Mouse (Mus musculus) c-Kit-negative CD71-positive TER-119-positive erythroid progenitor cells, embryonic 14.5 days (primary cell): Measurements from ENCODE around the gene Gadl1.

ENCODE experiments used
- DNase-seq: peaks from one replicate; pipeline ENCODE4 v3.0.0-alpha.2; 2013; ENCODE audit warnings: low read depth, low spot score

The Gadl1 gene

DNA sequence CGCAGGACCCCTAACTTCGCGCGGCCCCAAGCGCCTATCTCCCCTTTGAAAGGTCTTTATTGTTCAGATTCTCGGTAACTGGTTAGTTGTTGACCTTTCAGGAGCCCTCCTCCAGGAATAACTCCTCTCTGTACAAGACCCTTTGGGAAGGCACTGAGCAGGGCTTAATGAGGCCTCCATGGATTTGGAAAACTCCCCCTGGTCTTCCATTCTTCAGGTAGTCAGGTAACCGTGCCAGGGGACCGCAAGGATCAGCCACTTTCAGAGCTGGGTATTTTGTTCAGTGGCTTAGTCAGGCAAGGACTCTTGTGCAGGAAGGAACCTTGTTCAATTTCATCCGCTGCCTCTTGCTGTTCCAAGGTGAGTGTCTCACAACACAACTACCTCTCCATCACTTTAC lies at the start of gene Gadl1:
Gene Gadl1, plus strand, starts transcription at position 301 of the 400 bp plus-strand sequence.
- DNase-seq, result no peak

- peak; percentile 22 for DNase-seq
Observed at GRCm38 (mm10) chr9:115862802-115863201, 46.5 kb upstream of the Gadl1 start.

GRCm38 (mm10) chr9:115863326-115863725 lies 45.9 kb upstream of the Gadl1 start:
- no peak for DNase-seq

GRCm38 (mm10) chr9:115867277-115867676 lies 42.0 kb upstream of the Gadl1 start:
- DNase-seq, result no peak

DNA sequence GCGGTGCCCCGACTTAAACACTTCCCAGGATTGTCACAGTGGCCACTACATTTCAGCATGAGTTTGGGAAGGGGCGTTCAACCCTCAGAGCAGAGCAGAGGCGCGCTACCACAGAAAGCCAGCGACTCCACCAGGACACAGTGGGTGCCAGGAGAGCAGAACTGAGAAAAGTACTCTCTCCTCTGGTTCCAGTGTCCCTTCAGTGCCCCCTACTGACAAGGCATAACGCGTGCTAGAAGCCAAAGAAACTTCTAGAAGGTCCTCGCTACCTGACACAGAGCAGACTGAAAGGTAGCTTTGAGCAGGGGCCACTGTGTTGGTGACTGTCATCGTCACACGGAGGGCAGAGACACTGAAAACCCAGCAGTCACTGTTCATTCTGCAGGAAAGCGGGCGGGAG lies 39.1 kb upstream of the Gadl1 start:
- DNase-seq, result no peak

- no peak for DNase-seq
Observed at GRCm38 (mm10) chr9:115870640-115871039, 38.6 kb upstream of the Gadl1 start.

GRCm38 (mm10) chr9:115880500-115880899 lies 28.8 kb upstream of the Gadl1 start:
- DNase-seq, result no peak

DNA sequence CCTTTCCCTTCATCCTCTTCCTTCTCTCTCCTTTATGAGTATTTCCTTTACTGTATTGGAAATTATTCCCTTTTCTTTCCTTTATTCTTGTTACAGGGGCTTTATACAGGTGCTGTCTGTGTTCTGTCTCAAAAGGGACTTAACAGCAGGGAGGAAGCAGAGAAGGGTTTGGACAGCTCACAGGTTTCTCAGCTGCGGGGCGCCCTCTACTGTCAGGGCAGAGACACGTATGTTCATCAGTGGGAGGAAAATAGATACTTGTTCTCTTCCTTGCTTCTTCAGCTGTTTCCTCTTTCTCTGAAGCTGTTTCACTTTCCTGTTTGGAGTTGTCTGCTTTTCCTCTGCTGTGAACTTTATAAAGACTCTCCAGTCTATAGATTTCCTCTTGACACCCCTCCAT lies 28.1 kb upstream of the Gadl1 start:
- no peak for DNase-seq

GRCm38 (mm10) chr9:115882627-115883200 lies 26.5 kb upstream of the Gadl1 start:
- DNase-seq, result no peak

GRCm38 (mm10) chr9:115883413-115883812 lies 25.8 kb upstream of the Gadl1 start:
- DNase-seq, result no peak

GRCm38 (mm10) chr9:115887571-115887970 lies 21.7 kb upstream of the Gadl1 start:
- no peak for DNase-seq

- DNase-seq, result no peak
Observed at GRCm38 (mm10) chr9:115893131-115893530, 16.1 kb upstream of the Gadl1 start.

GRCm38 (mm10) chr9:115893947-115894346 lies 15.3 kb upstream of the Gadl1 start:
- no peak for DNase-seq

DNA sequence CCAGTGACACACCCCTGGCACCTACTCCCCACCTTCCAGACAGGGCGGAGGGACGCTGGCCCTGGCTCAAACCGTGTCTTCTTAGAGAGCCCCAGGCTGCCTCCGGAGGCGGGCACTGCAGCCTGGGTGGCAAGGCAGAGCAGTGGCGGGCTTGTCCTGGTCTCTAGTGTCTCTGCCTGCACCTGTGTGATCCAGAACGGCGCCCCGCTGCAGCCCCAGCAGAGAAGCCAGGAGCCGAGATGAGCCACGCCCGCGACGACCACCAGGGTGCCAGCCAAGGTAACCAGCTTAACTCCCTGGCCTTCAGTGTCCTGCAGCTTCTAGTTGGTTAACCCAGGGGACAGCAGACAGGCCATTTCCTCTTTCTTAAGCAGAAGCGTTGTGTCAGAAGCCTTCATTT lies 930 bp upstream of the Gadl1 start:
- no peak for DNase-seq

- DNase-seq, result no peak
Observed at GRCm38 (mm10) chr9:115914006-115914405, 4.8 kb downstream of the Gadl1 start.

DNA sequence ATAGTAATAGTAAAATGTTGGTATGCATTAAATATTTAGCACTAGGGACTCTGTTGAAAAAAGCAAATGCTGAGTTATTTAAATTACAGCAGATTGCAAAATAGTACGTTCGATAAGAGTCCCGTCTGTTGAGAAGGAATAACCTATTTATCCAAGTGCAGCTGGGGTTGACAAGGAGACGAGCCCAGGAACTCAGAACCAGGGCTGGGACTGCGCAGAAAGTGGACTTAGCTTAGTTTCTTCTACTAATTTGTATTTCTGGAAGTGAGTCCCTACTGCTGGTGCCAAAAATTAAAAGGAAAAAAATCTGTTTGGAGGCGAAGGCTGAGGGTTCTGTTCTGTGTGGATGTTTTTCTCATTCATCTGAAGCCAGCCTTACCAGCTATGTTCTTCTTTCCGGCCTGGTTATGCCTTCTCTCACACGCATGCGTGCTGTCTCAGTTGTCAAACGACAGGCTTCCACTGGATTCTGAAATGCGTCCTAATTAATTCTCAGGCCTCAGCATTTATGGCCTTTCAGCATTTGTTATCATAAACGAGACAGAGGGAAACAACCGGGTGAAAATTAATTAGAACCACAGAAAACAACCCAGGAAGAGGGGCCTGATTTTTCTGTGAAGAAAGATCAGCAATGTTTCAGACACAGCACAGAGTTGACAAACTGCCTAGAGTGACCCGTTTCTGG lies 6.5 kb downstream of the Gadl1 start:
- no peak for DNase-seq

GRCm38 (mm10) chr9:115919736-115920135 lies 10.5 kb downstream of the Gadl1 start:
- DNase-seq, result no peak

DNA sequence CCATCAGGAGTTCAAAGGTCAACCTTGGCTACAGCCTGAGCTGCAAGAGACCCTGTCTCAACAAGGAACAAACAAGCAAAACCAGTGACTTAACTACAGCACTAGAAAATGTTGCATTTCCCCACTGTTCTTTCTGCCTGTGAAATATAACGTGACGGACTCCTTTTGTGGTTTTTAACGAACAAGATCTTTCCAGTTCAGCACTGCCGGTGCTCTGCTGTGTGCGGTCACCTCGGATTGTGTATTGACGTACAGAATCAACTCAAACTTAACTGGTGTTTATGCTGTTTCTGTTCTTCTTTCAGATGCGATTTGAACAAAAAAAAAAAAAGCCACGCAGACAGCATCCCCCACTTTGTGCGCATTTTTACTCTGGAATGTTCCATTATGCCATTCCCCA lies 13.4 kb downstream of the Gadl1 start:
- DNase-seq, result no peak

DNA sequence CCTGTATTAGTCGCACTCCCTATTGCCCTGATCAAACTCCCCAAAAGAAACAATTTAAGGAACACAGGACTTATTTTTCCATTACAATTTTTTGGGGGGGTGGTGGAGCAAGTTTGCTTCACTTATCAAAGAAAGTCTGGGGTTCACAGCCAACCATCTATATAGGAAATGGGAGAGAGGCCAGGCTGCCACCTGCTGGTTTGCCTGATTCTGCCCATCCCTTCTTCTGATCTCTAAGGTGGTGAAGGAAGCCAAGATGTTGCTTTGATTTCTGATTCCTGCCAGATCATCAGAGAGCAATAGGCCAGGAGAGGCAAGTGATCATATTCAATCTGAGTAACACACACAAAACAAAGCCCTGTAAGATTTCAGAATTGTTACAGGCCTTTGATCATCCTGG lies 14.8 kb downstream of the Gadl1 start:
- DNase-seq, result no peak

DNA sequence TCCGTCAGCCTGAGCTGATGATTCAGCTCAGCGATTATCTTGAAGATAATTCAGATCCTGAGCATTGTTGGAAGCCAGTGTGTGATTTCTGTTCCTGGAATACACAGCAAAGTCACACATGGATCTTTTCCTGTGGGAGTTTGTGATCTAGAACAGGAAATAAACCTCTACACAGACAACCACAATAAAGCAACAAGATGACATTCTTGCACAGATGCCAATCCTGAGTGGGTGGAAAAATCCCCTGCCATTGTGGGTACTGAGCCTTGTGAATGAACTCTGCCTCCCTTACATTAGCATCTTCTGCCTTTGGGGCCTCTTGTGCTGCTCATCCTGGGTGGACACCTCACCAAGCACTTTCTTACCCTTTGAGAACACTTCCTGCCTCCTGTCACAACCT lies 22.5 kb downstream of the Gadl1 start:
- no peak for DNase-seq

DNA sequence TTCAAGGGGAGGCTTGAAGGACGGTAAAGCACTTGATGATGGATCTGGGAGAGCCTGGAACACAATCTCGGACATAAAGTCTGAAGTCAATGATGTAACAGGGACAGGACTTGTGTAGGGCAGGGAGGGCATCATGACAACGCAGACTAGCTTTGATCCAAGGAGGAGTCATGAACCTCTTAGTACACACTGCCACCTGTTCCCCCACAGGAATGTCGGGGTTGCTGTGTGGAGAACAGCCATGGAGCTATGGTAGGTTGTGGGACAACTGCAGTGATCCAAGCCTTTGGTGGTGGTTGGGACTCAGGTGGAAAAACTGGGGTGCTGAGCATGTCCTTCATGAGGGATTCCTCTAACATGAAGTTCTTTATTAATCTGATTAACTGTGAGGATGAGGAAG lies 23.5 kb downstream of the Gadl1 start:
- no peak for DNase-seq

- DNase-seq, result no peak
Observed at GRCm38 (mm10) chr9:115933243-115933964, 24.1 kb downstream of the Gadl1 start.

DNA sequence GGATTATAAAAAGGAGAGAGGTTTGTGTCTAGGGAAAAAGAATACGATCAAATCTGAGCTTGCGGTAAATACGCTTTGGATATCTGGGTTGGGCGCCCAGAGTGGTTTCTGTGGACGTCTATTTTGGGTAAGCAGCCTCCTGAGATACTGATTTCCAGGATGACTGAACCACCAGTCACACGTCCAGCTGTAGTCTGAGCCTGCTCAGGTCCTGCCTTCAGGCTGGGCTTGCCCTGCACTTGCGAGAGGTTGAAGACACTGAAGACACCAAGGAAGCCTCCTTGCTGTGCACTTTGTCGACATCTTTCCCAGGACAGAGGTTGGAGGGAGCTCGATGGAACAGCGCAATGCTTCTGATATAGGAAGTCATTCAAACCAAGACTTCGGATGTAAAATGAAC lies 25.0 kb downstream of the Gadl1 start:
- DNase-seq, result no peak
